Mouse (Mus musculus) liver, embryonic 14.5 days (tissue): Measurements from ENCODE around the gene Aox3. TPM values are rescaled to one million over a fixed set of nuclear protein-coding genes. Genes with fewer than 3 reads are reported as not detected.

Source experiments
- ATAC-seq: fragments of 200-750 bp; cut with Nextera tagmentation; 2 replicates; pipeline ENCODE4 v1.8.0; 2017; ENCODE audit warnings: moderate number of reproducible peaks, mild to moderate bottlenecking, moderate library complexity; ENCODE audit not compliant: insufficient read depth
- DNase-seq, 3 experiments: peaks; one replicate each; pipeline ENCODE4 v3.0.0-alpha.2; 2012 to 2013; ENCODE audit warnings: low read depth in 3 of 3, low spot score in 3 of 3
- H3K27ac ChIP-seq: fragments of 300-500 bp; sonication (generic); 2 replicates; pipeline ENCODE4 v1.5.1; 2014; ENCODE audit warnings: moderate library complexity, mild to moderate bottlenecking, control low read depth, inconsistent platforms
- H3K27me3 ChIP-seq: fragments of 300-500 bp; sonication (generic); 2 replicates; pipeline ENCODE4 v1.6.1; 2014; ENCODE audit warnings: mild to moderate bottlenecking, low read length, moderate library complexity; ENCODE audit not compliant: control insufficient read depth, insufficient read depth
- H3K36me3 ChIP-seq: fragments of 300-500 bp; sonication (generic); replicated peaks from 2 replicates; pipeline ENCODE4 v1.6.1; 2014; ENCODE audit warnings: low read depth; ENCODE audit not compliant: control insufficient read depth, insufficient read depth
- H3K4me1 ChIP-seq, 2 experiments: fragments of 200-500 bp in 1 of 2; fragments of 300-500 bp in 1 of 2; sonication (generic) in 1 of 2; replicated peaks; 2 replicates each; pipeline ENCODE4 v1.6.1; 2012 to 2014; ENCODE audit warnings: antibody characterized with exemption in 1 of 2, inconsistent platforms in 1 of 2, low read length in 1 of 2; ENCODE audit not compliant: control insufficient read depth in 2 of 2, insufficient read depth in 2 of 2
- H3K4me2 ChIP-seq: fragments of 300-500 bp; sonication (generic); 2 replicates; pipeline ENCODE4 v1.6.1; 2014; ENCODE audit warnings: low read depth, mild to moderate bottlenecking, control low read depth, moderate library complexity
- H3K4me3 ChIP-seq, 2 experiments: fragments of 200-500 bp in 1 of 2; fragments of 300-500 bp in 1 of 2; sonication (generic) in 1 of 2; 2 replicates each; pipeline ENCODE4 v1.5.1; 2012 to 2014; ENCODE audit warnings: low read depth in 2 of 2, low read length in 2 of 2, mild to moderate bottlenecking in 2 of 2, control low read depth in 1 of 2, inconsistent platforms in 1 of 2, moderate library complexity in 1 of 2; ENCODE audit not compliant: insufficient read depth in 1 of 2
- H3K9ac ChIP-seq: fragments of 300-500 bp; sonication (generic); replicated peaks from 2 replicates; pipeline ENCODE4 v1.6.1; 2014; ENCODE audit warnings: mild to moderate bottlenecking, control low read depth, moderate library complexity
- H3K9me3 ChIP-seq: fragments of 300-500 bp; sonication (generic); 2 replicates; pipeline ENCODE4 v1.6.1; 2016; ENCODE audit warnings: low read length, mixed read lengths; ENCODE audit not compliant: control insufficient read depth
- CTCF ChIP-seq: IDR thresholded peaks from 2 replicates; pipeline ENCODE4 v1.5.1; 2016; ENCODE audit warnings: antibody characterized with exemption, low read depth, control low read depth
- EP300 ChIP-seq: IDR thresholded peaks from 2 replicates; pipeline ENCODE4 v1.6.1; 2016; ENCODE audit warnings: antibody characterized with exemption, low read depth
- WGBS: fragments of 180-500 bp; shearing (Covaris S2); extraction: QIAGEN DNeasy Blood & Tissue Kit; methylation state at CpG from one replicate; pipeline ENCODE4 v1.1.7; 2014; ENCODE audit not compliant: insufficient replicate concordance; 5-methylcytosine and 5-hydroxymethylcytosine counted together
- polyA plus RNA-seq, 2 experiments: library from polyadenylated mRNA; depleted of rRNA in 1 of 2; stranded (reverse) in 1 of 2; unstranded in 1 of 2; fragments of >200 nt; fragmentation: Nextera tagmentation in 1 of 2; extraction: Ambion mirVana in 1 of 2; gene quantifications; 2 replicates each; pipeline versions ENCODE4 v1.2.1 to v1.2.3; 2012 to 2014

Gene Aox3
- polyA plus RNA-seq, 2 experiments = 0.09 to 0.20 TPM

GRCm38 (mm10) chr1:58229774-58230173 is 116.8 kb downstream of the Aox3 start:
- no peak for TF ChIP-seq EP300
- no peak for TF ChIP-seq CTCF
- Histone ChIP-seq H3K9me3 (no peaks in the 10 kb centered on the region), H3K4me2 (no peak overlapping the region), H3K27me3 (no peaks in the 10 kb centered on the region), H3K4me3 (no peak overlapping the region), H3K36me3 (no peaks in the 10 kb centered on the region), H3K4me1 (peaks cover 0 to 7% of the 10 kb centered on the region in 2 experiments; a peak in 1 of 4 replicates), H3K27ac (no peak overlapping the region), H3K9ac (no peak overlapping the region)
- no peak for DNase-seq
- 67% methylated on average over 4 of the region's 4 CpGs for WGBS
- no peak for ATAC-seq

DNA sequence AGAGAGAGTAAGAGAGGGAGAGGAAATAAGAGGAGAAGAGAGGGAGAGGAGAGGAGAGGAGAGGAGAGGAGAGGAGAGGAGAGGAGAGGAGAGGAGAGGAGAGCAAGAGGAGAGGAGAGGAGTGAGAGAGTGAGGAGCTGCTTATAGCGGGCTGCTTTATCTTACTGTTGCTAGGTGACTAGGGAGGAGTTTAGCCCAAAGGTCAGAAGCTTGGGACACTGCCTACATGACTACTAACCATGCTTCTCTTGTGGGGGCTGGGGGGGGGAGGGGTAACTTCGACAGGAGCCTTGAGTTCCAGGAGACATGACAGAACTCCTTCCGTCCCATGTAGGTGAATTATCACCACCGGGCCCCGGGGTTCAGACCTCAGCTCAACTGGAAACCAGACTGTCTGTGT is 117.6 kb downstream of the Aox3 start:
- no peaks in the 10 kb centered on the region for H3K27me3 ChIP-seq
- peaks cover 0 to 7% of the 10 kb centered on the region in 2 experiments; a peak in 1 of 4 replicates for H3K4me1 ChIP-seq
- H3K27ac ChIP-seq = no peak overlapping the region
- DNase-seq (no peak), ATAC-seq (no peak)
- TF ChIP-seq CTCF (no peak), EP300 (no peak)
- H3K9ac ChIP-seq = no peak overlapping the region
- H3K4me2 ChIP-seq = no peak overlapping the region
- WGBS = 44% methylated on average over 5 of the region's 5 CpGs
- no peak overlapping the region for H3K4me3 ChIP-seq
- no peaks in the 10 kb centered on the region for H3K36me3 ChIP-seq
- no peaks in the 10 kb centered on the region for H3K9me3 ChIP-seq

DNA sequence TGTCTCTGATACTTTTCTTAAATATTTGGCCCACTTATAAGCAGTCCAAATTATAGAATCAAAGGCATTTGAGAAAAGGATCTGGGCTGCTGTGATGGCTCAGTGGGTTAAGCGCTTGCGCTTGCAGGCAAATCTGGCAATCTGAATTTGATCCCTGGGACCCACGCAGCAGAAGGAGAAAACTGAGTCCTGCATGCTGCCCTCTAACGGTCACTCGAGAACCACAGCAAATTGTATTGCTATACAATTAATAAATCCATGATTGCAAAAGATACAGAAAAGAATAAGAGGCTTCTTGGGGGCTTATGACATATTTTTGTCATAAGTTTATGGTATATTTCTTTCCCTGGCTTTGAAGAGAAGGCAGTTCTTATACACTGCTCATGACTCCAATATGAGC is 122.5 kb downstream of the Aox3 start:
- Histone ChIP-seq H3K36me3 (no peaks in the 10 kb centered on the region), H3K9ac (no peak overlapping the region), H3K4me1 (peaks cover 0 to 5% of the 10 kb centered on the region in 2 experiments; a peak in 1 of 4 replicates), H3K4me3 (no peak overlapping the region), H3K9me3 (no peaks in the 10 kb centered on the region), H3K27me3 (no peaks in the 10 kb centered on the region), H3K27ac (no peak overlapping the region), H3K4me2 (no peak overlapping the region)
- 43% methylated on average over 5 of the region's 5 CpGs for WGBS
- DNase-seq (no peak), ATAC-seq (no peak)
- TF ChIP-seq CTCF (0 out of 2 replicates have a peak, but pooled peaks have one; percentile 20), EP300 (no peak)

DNA sequence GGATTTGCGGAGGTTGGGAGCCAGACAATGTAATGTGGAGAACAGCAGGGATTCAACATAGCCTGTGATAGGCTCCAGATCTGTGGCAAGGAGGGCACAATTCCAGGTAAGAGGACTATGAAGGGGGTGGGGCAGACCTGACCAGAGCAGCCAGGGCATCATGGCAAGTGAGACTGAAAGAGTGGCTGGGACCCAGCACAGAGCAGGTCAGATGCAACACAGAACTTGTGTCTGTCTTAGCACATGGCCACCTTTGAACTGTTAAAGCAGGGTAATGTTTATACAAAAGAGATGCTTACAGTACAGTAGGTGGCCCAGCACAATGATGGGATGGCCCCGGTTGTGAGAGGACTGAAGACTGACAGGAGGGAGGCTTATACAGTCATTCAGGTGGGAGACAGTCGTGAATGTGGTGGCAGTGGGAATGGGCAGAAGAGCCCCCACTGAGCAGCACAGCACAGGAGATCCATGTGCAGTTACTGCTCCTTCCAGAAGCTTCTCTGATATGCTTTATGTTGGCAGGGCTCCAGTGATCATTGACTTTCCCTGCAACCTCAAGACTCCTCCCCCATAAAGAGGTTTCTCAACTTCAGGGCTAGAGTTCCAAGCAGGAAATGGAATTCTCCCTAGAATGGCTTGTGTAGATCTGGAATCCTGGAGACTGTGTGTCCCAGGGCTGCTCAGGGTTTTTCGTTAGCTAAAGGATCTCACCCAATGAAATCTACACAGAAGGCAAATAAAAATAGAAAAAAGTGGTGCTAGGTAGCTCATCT is 124.8 kb downstream of the Aox3 start:
- peaks cover 0 to 2% of the 10 kb centered on the region in 2 experiments; a peak in 1 of 4 replicates for H3K4me1 ChIP-seq
- no peak overlapping the region for H3K4me3 ChIP-seq
- H3K27me3 ChIP-seq = no peaks in the 10 kb centered on the region
- H3K36me3 ChIP-seq = no peaks in the 10 kb centered on the region
- no peak for TF ChIP-seq EP300
- H3K9ac ChIP-seq = no peak overlapping the region
- WGBS = 55% methylated on average over 4 of the region's 4 CpGs
- no peak for DNase-seq
- no peaks in the 10 kb centered on the region for H3K9me3 ChIP-seq
- ATAC-seq = no peak
- no peak overlapping the region for H3K4me2 ChIP-seq
- H3K27ac ChIP-seq = no peak overlapping the region

DNA sequence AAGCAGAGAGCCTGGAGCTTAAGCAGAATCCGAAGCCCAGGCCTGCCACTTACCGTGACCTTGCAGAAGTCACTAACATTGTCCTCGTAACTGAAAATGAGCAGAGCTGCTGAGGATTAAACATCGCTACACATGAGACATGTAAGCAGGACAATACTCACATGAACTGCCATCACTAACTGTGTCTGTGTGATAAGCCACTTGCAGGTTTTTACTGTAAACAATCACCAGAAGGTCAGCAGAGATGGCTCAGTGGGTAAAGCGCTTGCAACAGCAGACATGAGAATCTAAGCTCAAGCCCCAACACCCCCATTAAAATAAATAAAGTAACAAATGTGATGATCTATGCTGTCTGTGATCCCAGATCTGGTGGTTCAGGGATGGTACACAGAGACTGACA is 125.5 kb downstream of the Aox3 start:
- TF ChIP-seq CTCF = no peak
- TF ChIP-seq EP300 = no peak
- Histone ChIP-seq H3K36me3 (no peaks in the 10 kb centered on the region), H3K4me3 (no peak overlapping the region), H3K9me3 (no peaks in the 10 kb centered on the region), H3K27ac (no peak overlapping the region), H3K9ac (no peak overlapping the region), H3K4me2 (no peak overlapping the region), H3K27me3 (no peaks in the 10 kb centered on the region), H3K4me1 (peaks cover 0 to 2% of the 10 kb centered on the region in 2 experiments; a peak in 1 of 4 replicates)
- WGBS = 56% methylated on average over 5 of the region's 5 CpGs
- no peak for ATAC-seq
- no peak for DNase-seq
